Mouse (Mus musculus) left cerebral cortex, adult 9 months (tissue): Measurements from ENCODE around the gene Myo3b.

Experiments
- DNase-seq, 2 experiments: peaks; one replicate each; pipeline ENCODE4 v3.0.0; 2022; ENCODE audit warnings: low spot score in 2 of 2

Myo3b gene

GRCm38 (mm10) chr2:70128590-70128989 is 89.7 kb downstream of the Myo3b start:
- DNase-seq: no peak

GRCm38 (mm10) chr2:70129566-70129965 is 90.6 kb downstream of the Myo3b start:
- DNase-seq: no peak

GRCm38 (mm10) chr2:70133281-70133680 is 94.4 kb downstream of the Myo3b start:
- no peak for DNase-seq

- no peak for DNase-seq
Measured at GRCm38 (mm10) chr2:70137226-70137998, 98.5 kb downstream of the Myo3b start.

GRCm38 (mm10) chr2:70143543-70144188 is 104.7 kb downstream of the Myo3b start:
- no peak for DNase-seq

- no peak for DNase-seq
Measured at GRCm38 (mm10) chr2:70146993-70147581, 108.2 kb downstream of the Myo3b start.

- no peak for DNase-seq
Measured at GRCm38 (mm10) chr2:70148821-70149510, 110.0 kb downstream of the Myo3b start.

- peak; percentile 56 to 81 for DNase-seq
Measured at GRCm38 (mm10) chr2:70150399-70151035, 111.6 kb downstream of the Myo3b start.

- no peak for DNase-seq
Measured at GRCm38 (mm10) chr2:70151930-70152329, 113.0 kb downstream of the Myo3b start.

- DNase-seq: no peak
Measured at GRCm38 (mm10) chr2:70155226-70155836, 116.4 kb downstream of the Myo3b start.

- DNase-seq: no peak
Measured at GRCm38 (mm10) chr2:70159543-70159942, 120.6 kb downstream of the Myo3b start.

- no peak for DNase-seq
Measured at GRCm38 (mm10) chr2:70166231-70166630, 127.3 kb downstream of the Myo3b start.

- peak; percentile 43 to 57 for DNase-seq
Measured at GRCm38 (mm10) chr2:70167944-70168935, 129.3 kb downstream of the Myo3b start.

GRCm38 (mm10) chr2:70170469-70170868 is 131.5 kb downstream of the Myo3b start:
- DNase-seq: no peak

GRCm38 (mm10) chr2:70176823-70177708 is 138.1 kb downstream of the Myo3b start:
- no peak for DNase-seq

GRCm38 (mm10) chr2:70177709-70178030 is 138.7 kb downstream of the Myo3b start:
- no peak for DNase-seq

- DNase-seq: no peak
Measured at GRCm38 (mm10) chr2:70178241-70178640, 139.3 kb downstream of the Myo3b start.

- DNase-seq: no peak
Measured at GRCm38 (mm10) chr2:70182150-70182670, 143.3 kb downstream of the Myo3b start.

- DNase-seq: peak in 1 of 2 experiments; percentile 14
Measured at GRCm38 (mm10) chr2:70187040-70187439, 148.1 kb downstream of the Myo3b start.
